Mouse (Mus musculus) liver (tissue): Measurements from ENCODE around the gene Col6a4.
A peak's percentile ranks its signal among the peaks of the same experiment; 100 is the strongest.

Experiments
- DNase-seq: peaks from one replicate; pipeline ENCODE4 v3.0.0-alpha.2; 2020; ENCODE audit warnings: mixed read lengths

Gene Col6a4

GRCm38 (mm10) chr9:106071651-106072050 is 24.9 kb downstream of the Col6a4 start:
- DNase-seq = no peak

- no peak for DNase-seq
These were observed 43.1 kb downstream of the Col6a4 start for GRCm38 (mm10) chr9:106053446-106053845.

GRCm38 (mm10) chr9:106043921-106044503 is 52.6 kb downstream of the Col6a4 start:
- no peak for DNase-seq

GRCm38 (mm10) chr9:106039915-106040659 is 56.5 kb downstream of the Col6a4 start:
- no peak for DNase-seq

- no peak for DNase-seq
These were observed 57.3 kb downstream of the Col6a4 start for GRCm38 (mm10) chr9:106039276-106039675.

GRCm38 (mm10) chr9:106038865-106039264 is 57.7 kb downstream of the Col6a4 start:
- DNase-seq = peak; percentile 28

- no peak for DNase-seq
These were observed 80.9 kb downstream of the Col6a4 start for GRCm38 (mm10) chr9:106015666-106016065.

- DNase-seq = no peak
These were observed 83.4 kb downstream of the Col6a4 start for GRCm38 (mm10) chr9:106013139-106013538.

GRCm38 (mm10) chr9:105997955-105998354 is 98.6 kb downstream of the Col6a4 start:
- no peak for DNase-seq

GRCm38 (mm10) chr9:105992425-105992824 is 104.2 kb downstream of the Col6a4 start:
- no peak for DNase-seq

- DNase-seq = no peak
These were observed 106.5 kb downstream of the Col6a4 start for GRCm38 (mm10) chr9:105990099-105990498.

- no peak for DNase-seq
These were observed 107.1 kb downstream of the Col6a4 start for GRCm38 (mm10) chr9:105989468-105989867.

GRCm38 (mm10) chr9:105988096-105988495 is 108.5 kb downstream of the Col6a4 start:
- no peak for DNase-seq

- no peak for DNase-seq
These were observed 111.6 kb downstream of the Col6a4 start for GRCm38 (mm10) chr9:105984931-105985519.

- DNase-seq = no peak
These were observed 118.1 kb downstream of the Col6a4 start for GRCm38 (mm10) chr9:105978479-105978878.

- no peak for DNase-seq
These were observed 119.7 kb downstream of the Col6a4 start for GRCm38 (mm10) chr9:105976871-105977270.

GRCm38 (mm10) chr9:105976314-105976713 is 120.3 kb downstream of the Col6a4 start:
- no peak for DNase-seq

- DNase-seq = no peak
These were observed 122.8 kb downstream of the Col6a4 start for GRCm38 (mm10) chr9:105973736-105974135.

- DNase-seq = no peak
These were observed 124.6 kb downstream of the Col6a4 start for GRCm38 (mm10) chr9:105972031-105972430.

GRCm38 (mm10) chr9:105971351-105971894 is 125.2 kb downstream of the Col6a4 start:
- no peak for DNase-seq

GRCm38 (mm10) chr9:105970901-105971300 is 125.7 kb downstream of the Col6a4 start:
- DNase-seq = no peak

GRCm38 (mm10) chr9:105967976-105968375 is 128.6 kb downstream of the Col6a4 start:
- DNase-seq = no peak

- DNase-seq = peak; percentile 4
These were observed 136.1 kb downstream of the Col6a4 start, which contains the start of gene Col6a5 for GRCm38 (mm10) chr9:105960533-105960932. TSS of gene Col6a5 (minus strand) at chr9:105960643.

- DNase-seq = no peak
These were observed 137.5 kb downstream of the Col6a4 start for GRCm38 (mm10) chr9:105959116-105959515.
